Mouse (Mus musculus) fat pad, adult 2 months (tissue): ENCODE results near the gene 3830406C13Rik.

ENCODE experiments used
- DNase-seq: peaks from one replicate; pipeline ENCODE4 v3.0.0-alpha.2; 2011; ENCODE audit warnings: low read depth, low spot score; ENCODE audit errors: extremely low read depth

3830406C13Rik gene

GRCm38 (mm10) chr14:12342458-12343131 is 58.6 kb downstream of the 3830406C13Rik start:
- no peak for DNase-seq

GRCm38 (mm10) chr14:12343451-12343941 is 59.5 kb downstream of the 3830406C13Rik start:
- no peak for DNase-seq

GRCm38 (mm10) chr14:12344061-12344745 is 60.2 kb downstream of the 3830406C13Rik start:
- DNase-seq = no peak

- no peak for DNase-seq
Measured at GRCm38 (mm10) chr14:12344746-12345240, 60.8 kb downstream of the 3830406C13Rik start.

GRCm38 (mm10) chr14:12345241-12345921 is 61.4 kb downstream of the 3830406C13Rik start:
- no peak for DNase-seq

GRCm38 (mm10) chr14:12346011-12346864 is 62.3 kb downstream of the 3830406C13Rik start:
- no peak for DNase-seq

GRCm38 (mm10) chr14:12346865-12347600 is 63.1 kb downstream of the 3830406C13Rik start:
- DNase-seq = no peak

GRCm38 (mm10) chr14:12348089-12348488 is 64.1 kb downstream of the 3830406C13Rik start, which contains the start of gene Fezf2:
Fezf2 (minus strand) TSS chr14:12348189.
- DNase-seq = no peak

- DNase-seq = no peak
Measured at GRCm38 (mm10) chr14:12349334-12350090, 65.5 kb downstream of the 3830406C13Rik start.

GRCm38 (mm10) chr14:12350271-12350916 is 66.4 kb downstream of the 3830406C13Rik start:
- no peak for DNase-seq
